Mouse (Mus musculus) lung, postnatal 14 days (tissue): ENCODE measurements around the gene Slc6a8.

ENCODE experiments used
- DNase-seq: peaks from one replicate; pipeline ENCODE4 v3.0.0; 2021

Gene Slc6a8

GRCm38 (mm10) chrX:73672879-73673618 is at the start of gene Slc6a8:
TSS of gene Slc6a8 (plus strand) at chrX:73673150.
- peak; percentile 78 for DNase-seq

GRCm38 (mm10) chrX:73626981-73627380 is 46.0 kb upstream of the Slc6a8 start:
- no peak for DNase-seq

DNA sequence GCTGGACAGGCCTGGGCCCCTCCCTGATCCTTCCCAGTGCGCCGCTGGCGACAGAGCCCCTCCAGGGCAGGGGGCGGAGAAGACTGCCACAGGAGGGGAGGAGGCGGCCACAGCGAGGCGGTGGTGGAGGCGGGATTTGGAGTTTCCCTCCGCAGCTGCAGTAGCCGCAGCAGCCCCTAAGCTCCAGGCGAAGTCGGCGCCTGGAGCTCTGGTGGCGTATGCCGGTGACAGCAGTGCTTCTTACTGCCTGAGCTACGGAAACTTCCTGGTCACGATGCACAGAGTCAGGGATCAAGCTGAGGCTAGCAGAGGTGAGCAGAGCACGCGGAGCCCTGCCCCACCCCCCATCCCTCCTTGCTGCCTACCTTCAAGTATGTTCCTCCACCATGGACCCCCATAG is 37.5 kb upstream of the Slc6a8 start:
- no peak for DNase-seq

- DNase-seq, result no peak
Observed at GRCm38 (mm10) chrX:73637415-73637814, 35.5 kb upstream of the Slc6a8 start.

DNA sequence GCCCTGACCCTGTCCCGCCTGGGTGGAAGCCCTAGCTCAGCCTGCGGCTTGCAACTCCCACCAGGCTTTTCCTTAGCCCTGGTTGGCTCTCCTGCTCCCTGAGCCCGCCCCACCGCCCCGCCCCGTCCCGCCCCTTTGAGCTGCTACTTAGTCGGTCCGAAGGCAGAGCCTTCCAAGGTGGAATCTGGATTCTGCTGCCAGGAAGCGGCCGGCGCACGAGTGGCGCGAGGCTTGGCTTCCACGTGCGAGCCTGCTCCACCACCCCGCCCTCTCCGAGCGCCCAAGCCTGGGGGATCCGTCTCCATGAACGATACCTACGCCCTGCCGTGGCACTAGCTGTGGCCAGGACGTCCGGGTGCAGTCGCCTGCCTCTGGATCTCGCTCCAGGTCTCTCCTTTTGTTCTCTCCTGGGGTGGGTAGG is 33.7 kb upstream of the Slc6a8 start, which contains the start of gene Dusp9:
Gene Dusp9 (plus strand): TSS at position 165 of the 421 bp plus-strand sequence.
- DNase-seq, result peak; percentile 30

GRCm38 (mm10) chrX:73639901-73640469 is 33.0 kb upstream of the Slc6a8 start:
- DNase-seq, result no peak

DNA sequence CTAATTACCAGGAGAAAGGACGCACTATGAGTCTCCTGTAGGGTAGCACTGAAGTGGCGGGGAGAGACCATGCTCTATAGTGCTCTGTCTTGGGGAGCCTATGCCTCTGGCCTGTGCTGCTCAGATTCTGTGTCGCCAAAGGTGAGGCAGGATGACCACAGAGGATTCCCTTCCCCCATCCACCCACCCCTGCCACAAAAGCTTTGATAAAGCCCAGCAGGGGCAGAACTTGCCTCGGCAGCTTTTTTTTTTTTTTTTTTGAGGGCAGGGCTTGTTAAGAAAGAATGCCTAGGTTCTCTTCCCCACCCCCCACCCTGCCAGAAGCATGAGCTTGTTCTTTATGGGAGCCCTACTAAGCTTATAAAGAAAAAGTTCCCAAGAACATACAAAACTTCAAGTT is 27.8 kb upstream of the Slc6a8 start:
- DNase-seq, result no peak

DNA sequence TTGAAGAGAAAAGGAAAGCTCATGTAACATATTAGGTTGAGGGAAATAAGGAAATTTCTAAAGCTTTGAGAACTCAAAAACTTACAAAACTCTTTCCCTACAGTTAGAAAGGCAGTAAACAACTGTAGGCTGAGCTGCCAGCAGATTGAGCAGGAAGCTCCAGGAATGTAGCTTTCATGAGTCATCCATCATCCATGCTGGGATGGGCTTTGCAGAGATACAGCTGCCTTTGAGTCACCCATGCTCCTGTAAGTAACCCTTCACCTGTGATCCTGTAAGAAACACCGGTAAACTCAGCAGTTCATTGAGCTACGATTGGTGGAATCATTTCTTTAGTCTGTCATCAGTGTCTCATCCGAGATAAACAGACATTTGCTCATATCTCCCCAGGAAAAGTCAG is 22.1 kb upstream of the Slc6a8 start:
- no peak for DNase-seq

DNA sequence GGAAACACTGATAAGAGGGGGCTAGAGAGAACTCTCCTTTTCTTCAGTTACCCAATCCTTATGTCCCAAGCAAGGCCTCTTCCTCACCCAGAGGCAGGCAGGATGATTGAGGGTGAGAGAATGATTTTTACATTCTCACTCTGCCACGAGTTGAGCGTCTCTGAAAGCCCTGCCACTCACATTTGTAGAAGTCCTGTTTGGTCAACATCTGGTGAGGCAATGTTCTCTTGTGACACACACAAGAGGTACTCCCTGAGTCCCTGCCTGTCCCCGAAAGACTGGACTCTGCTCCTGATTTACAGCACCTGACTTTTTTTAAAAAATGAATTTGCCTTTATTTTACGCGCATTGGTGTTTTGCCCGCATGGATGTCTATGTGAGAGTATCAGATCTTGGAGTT is 19.6 kb upstream of the Slc6a8 start:
- DNase-seq, result no peak

GRCm38 (mm10) chrX:73654177-73654576 is 18.8 kb upstream of the Slc6a8 start:
- DNase-seq, result peak; percentile 79

GRCm38 (mm10) chrX:73655529-73655928 is 17.4 kb upstream of the Slc6a8 start:
- peak; percentile 56 for DNase-seq

DNA sequence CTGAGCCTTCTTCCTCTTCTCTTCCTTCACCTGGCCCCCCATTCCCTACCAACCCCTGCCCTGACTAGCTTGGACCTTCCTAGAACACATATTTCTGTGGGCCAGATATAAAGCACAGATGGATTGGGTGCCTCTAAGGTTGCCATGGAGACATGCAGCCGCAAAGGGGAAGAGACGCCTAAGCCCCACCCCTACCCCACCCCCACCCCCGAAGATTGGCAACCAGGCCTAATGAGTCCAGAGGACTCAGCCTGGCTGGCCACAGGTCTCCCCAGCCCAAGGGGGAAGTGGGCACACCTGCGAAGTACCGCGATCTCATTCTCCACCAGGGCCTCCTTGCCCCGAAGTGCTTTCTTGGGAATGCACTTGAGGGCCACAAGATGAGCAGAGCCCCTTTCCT is 14.6 kb upstream of the Slc6a8 start:
- no peak for DNase-seq

- no peak for DNase-seq
Observed at GRCm38 (mm10) chrX:73658936-73659574, 13.9 kb upstream of the Slc6a8 start.

GRCm38 (mm10) chrX:73659575-73660283 is 13.2 kb upstream of the Slc6a8 start, which contains the start of gene Pnck:
TSS of gene Pnck (minus strand) at chrX:73660117.
- DNase-seq, result no peak

- DNase-seq, result no peak
Observed at GRCm38 (mm10) chrX:73660284-73660665, 12.7 kb upstream of the Slc6a8 start.

DNA sequence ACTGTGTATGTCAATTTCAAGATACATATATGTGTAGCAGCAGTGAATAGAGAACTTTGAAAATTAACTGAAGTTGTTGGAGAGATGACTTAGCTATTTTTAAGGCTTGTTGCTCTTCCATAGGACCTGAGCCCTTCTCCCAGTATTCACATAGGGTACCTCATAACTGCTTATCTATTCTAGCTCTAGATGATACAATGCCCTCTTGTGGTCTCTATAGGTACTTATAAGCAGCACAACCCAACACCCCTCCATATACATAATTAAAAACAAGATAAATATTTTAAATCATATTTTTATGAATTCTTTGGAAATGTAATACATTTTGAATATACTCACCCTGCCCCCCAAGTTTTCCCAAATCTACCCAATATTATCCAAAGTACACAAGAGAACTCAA is 9.8 kb upstream of the Slc6a8 start:
- DNase-seq, result no peak

GRCm38 (mm10) chrX:73672031-73672431 is 919 bp upstream of the Slc6a8 start:
- DNase-seq, result peak; percentile 59

GRCm38 (mm10) chrX:73673619-73673967 is 643 bp downstream of the Slc6a8 start:
- no peak for DNase-seq

GRCm38 (mm10) chrX:73673968-73674661 is 1.2 kb downstream of the Slc6a8 start:
- peak; percentile 17 for DNase-seq

- DNase-seq, result no peak
Observed at GRCm38 (mm10) chrX:73675231-73675630, 2.3 kb downstream of the Slc6a8 start.

DNA sequence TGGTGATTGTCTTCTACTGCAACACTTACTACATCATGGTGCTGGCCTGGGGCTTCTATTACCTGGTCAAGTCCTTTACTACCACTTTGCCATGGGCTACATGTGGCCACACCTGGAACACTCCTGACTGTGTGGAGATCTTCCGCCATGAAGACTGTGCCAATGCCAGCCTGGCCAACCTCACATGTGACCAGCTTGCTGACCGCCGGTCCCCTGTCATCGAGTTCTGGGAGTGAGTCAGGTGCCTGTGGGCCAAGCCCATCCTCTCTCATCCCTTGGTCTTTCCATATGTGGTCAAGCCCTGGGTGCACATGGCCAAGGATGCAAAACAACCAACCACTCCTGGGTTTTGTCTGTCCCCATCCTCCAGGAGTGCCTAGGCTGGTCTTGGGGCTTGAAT is 3.7 kb downstream of the Slc6a8 start:
- no peak for DNase-seq

DNA sequence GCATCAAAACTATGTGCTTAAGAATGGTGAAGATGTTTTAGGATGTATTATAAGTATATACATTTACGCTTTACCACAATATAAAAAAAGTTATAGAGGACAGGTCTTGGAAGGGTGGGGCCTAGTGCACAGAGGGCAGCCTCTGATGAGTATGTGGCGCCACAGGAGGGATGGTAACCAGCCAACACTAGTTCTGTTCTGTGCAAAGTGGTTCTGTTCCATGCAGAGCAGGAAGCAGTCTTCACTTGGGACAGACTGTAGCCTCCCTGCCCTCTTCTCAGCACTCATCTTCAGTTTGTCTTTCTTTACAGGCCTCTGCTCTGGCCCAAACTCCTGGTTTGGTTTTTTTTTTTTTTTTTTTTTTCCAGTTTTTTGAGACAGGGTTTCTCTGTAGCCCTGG is 11.2 kb downstream of the Slc6a8 start:
- DNase-seq, result no peak

GRCm38 (mm10) chrX:73684978-73685377 is 12.0 kb downstream of the Slc6a8 start:
- no peak for DNase-seq
